Mouse (Mus musculus): Measurements from ENCODE around the gene Neurl3.

- peak; percentile 25; the same call in 1 of the 2 replicates for TF ChIP-seq CTCF (IDR thresholded peaks at IDR 0.05; ENCODE audit: low read depth, low read length)
- TF ChIP-seq TAL1 (conservative IDR thresholded peaks at IDR 0.05; ENCODE audit: low read depth, low read length): no peak
- TF ChIP-seq GATA1 (IDR thresholded peaks at IDR 0.05; ENCODE audit: borderline replicate concordance, low read length): no peak
- no peak for TF ChIP-seq POLR2AphosphoS5 (IDR thresholded peaks at IDR 0.05; ENCODE audit: insufficient replicate concordance, low read depth, low read length)
Measured at GRCm38 (mm10) chr1:36254635-36255360, 19.7 kb downstream of the Neurl3 start.

Measured in G1E (cell line).